Mouse (Mus musculus) embryo, embryonic 9.5 days (tissue): ENCODE data around the gene Gm28845.

Experiments used
- DNase-seq: peaks from one replicate; pipeline ENCODE4 v3.0.0-alpha.2; 2017; ENCODE audit errors: extremely low spot score

Gm28845 gene

GRCm38 (mm10) chr1:65119438-65119837 lies at the start of gene Gm28845:
Gene Gm28845, minus strand, starts transcription at chr1:65119558.
- DNase-seq = no peak

GRCm38 (mm10) chr1:65167496-65167895 lies 48.1 kb upstream of the Gm28845 start:
- no peak for DNase-seq

GRCm38 (mm10) chr1:65162210-65162609 lies 42.9 kb upstream of the Gm28845 start:
- no peak for DNase-seq

GRCm38 (mm10) chr1:65156111-65156510 lies 36.8 kb upstream of the Gm28845 start:
- DNase-seq = no peak

- DNase-seq = no peak
These were observed 35.5 kb upstream of the Gm28845 start for GRCm38 (mm10) chr1:65154814-65155213.

GRCm38 (mm10) chr1:65147971-65148370 lies 28.6 kb upstream of the Gm28845 start:
- DNase-seq = no peak

GRCm38 (mm10) chr1:65147326-65147725 lies 28.0 kb upstream of the Gm28845 start:
- DNase-seq = no peak

GRCm38 (mm10) chr1:65146601-65147000 lies 27.2 kb upstream of the Gm28845 start:
- no peak for DNase-seq

GRCm38 (mm10) chr1:65144783-65145182 lies 25.4 kb upstream of the Gm28845 start:
- DNase-seq = no peak

- no peak for DNase-seq
These were observed 18.2 kb upstream of the Gm28845 start for GRCm38 (mm10) chr1:65137560-65137959.

GRCm38 (mm10) chr1:65132833-65133232 lies 13.5 kb upstream of the Gm28845 start:
- DNase-seq = no peak

- DNase-seq = no peak
These were observed 12.3 kb upstream of the Gm28845 start for GRCm38 (mm10) chr1:65131671-65132070.

GRCm38 (mm10) chr1:65130226-65130625 lies 10.9 kb upstream of the Gm28845 start:
- DNase-seq = no peak

- no peak for DNase-seq
These were observed 10.3 kb upstream of the Gm28845 start for GRCm38 (mm10) chr1:65129634-65130180.

GRCm38 (mm10) chr1:65122574-65123372 lies 3.4 kb upstream of the Gm28845 start, which contains the start of gene D630023F18Rik:
Gene D630023F18Rik, minus strand, starts transcription at chr1:65123214.
- DNase-seq = no peak

GRCm38 (mm10) chr1:65118150-65118913 lies 1.0 kb downstream of the Gm28845 start:
- no peak for DNase-seq

- no peak for DNase-seq
These were observed 5.7 kb downstream of the Gm28845 start for GRCm38 (mm10) chr1:65113536-65114172.

GRCm38 (mm10) chr1:65112807-65113196 lies 6.6 kb downstream of the Gm28845 start:
- DNase-seq = no peak

- DNase-seq = peak; percentile 83
These were observed 7.1 kb downstream of the Gm28845 start for GRCm38 (mm10) chr1:65112031-65112806.

GRCm38 (mm10) chr1:65109756-65110435 lies 9.5 kb downstream of the Gm28845 start:
- DNase-seq = no peak

GRCm38 (mm10) chr1:65109196-65109595 lies 10.2 kb downstream of the Gm28845 start:
- no peak for DNase-seq
